Mouse (Mus musculus) retina, postnatal 1 day (tissue): ENCODE data around the gene Rbm47.

Source experiments
- DNase-seq: peaks from one replicate; pipeline ENCODE4 v3.0.0-alpha.2; 2012

Rbm47 gene

GRCm38 (mm10) chr5:66058844-66059243, 114.1 kb downstream of the Rbm47 start:
- DNase-seq = no peak

GRCm38 (mm10) chr5:66056680-66057079, 116.2 kb downstream of the Rbm47 start:
- DNase-seq = no peak

- DNase-seq = no peak
These were observed 118.5 kb downstream of the Rbm47 start for GRCm38 (mm10) chr5:66054394-66054793.

GRCm38 (mm10) chr5:66052777-66053548, 120.0 kb downstream of the Rbm47 start:
- no peak for DNase-seq

GRCm38 (mm10) chr5:66050841-66051240, 122.1 kb downstream of the Rbm47 start:
- DNase-seq = no peak

GRCm38 (mm10) chr5:66046356-66046755, 126.6 kb downstream of the Rbm47 start:
- DNase-seq = no peak

GRCm38 (mm10) chr5:66043897-66044296, 129.0 kb downstream of the Rbm47 start:
- DNase-seq = no peak

GRCm38 (mm10) chr5:66042651-66043340, 130.1 kb downstream of the Rbm47 start:
- DNase-seq = no peak

GRCm38 (mm10) chr5:66040744-66041279, 132.1 kb downstream of the Rbm47 start:
- DNase-seq = no peak

GRCm38 (mm10) chr5:66039813-66040212, 133.1 kb downstream of the Rbm47 start:
- DNase-seq = no peak

GRCm38 (mm10) chr5:66037066-66037465, 135.9 kb downstream of the Rbm47 start:
- no peak for DNase-seq

- no peak for DNase-seq
These were observed 136.4 kb downstream of the Rbm47 start for GRCm38 (mm10) chr5:66036440-66037054.

GRCm38 (mm10) chr5:66034375-66035195, 138.3 kb downstream of the Rbm47 start:
- peak; percentile 9 for DNase-seq

GRCm38 (mm10) chr5:66032826-66033225, 140.1 kb downstream of the Rbm47 start:
- no peak for DNase-seq

- DNase-seq = no peak
These were observed 141.2 kb downstream of the Rbm47 start for GRCm38 (mm10) chr5:66031699-66032098.

- no peak for DNase-seq
These were observed 144.7 kb downstream of the Rbm47 start for GRCm38 (mm10) chr5:66028232-66028631.

GRCm38 (mm10) chr5:66027206-66027605, 145.7 kb downstream of the Rbm47 start:
- DNase-seq = no peak

- no peak for DNase-seq
These were observed 146.1 kb downstream of the Rbm47 start for GRCm38 (mm10) chr5:66026796-66027195.

- no peak for DNase-seq
These were observed 157.4 kb downstream of the Rbm47 start for GRCm38 (mm10) chr5:66015449-66015961.

- DNase-seq = no peak
These were observed 158.5 kb downstream of the Rbm47 start for GRCm38 (mm10) chr5:66014437-66014836.

GRCm38 (mm10) chr5:66013999-66014398, 158.9 kb downstream of the Rbm47 start:
- DNase-seq = no peak

- no peak for DNase-seq
These were observed 164.5 kb downstream of the Rbm47 start for GRCm38 (mm10) chr5:66008245-66008967.
